In the genomic region with DNA sequence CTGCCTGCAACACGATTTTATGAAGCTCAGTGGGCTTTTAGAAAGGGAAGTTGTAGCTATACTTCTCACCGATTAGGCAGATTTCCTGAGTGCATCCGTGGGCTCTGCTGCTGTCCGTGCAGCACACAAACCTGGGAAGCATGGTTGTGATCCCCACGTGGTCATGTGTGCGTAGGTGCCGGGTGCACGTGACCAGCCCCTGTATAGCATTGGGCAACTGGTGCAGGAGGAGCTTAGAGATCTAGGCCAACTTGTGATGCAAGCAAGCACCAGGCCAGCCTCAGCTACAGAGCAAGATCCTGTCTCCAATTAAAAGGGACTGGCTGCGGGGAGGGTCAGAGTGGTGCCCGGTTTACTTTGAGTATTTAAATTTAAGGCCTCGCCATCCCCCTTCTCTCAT, we compare ENCODE assay signal across 19 mouse cellular contexts. TPM values are rescaled to one million over a fixed set of nuclear protein-coding genes. Genes with fewer than 3 reads are reported as not detected.
DNase-seq lines count a peak whose midpoint lies in the region; ATAC-seq and TF ChIP-seq lines count a peak whose summit lies in the region.
"Had no signal": no experiment of that assay in that cellular context is flagged by ENCODE, and none has a peak within 500 bp of the region (broad histone marks: within the 10 kb centered on the region; RNA-seq: fewer than 3 reads in every experiment).

No protein-coding gene starts in this region.

- no peak overlapping the region for H3K27ac ChIP-seq in midbrain, embryonic 11.5 days (ENCODE audit: low read depth, low read length)
- no peak overlapping the region for H3K27ac ChIP-seq in midbrain, embryonic 15.5 days
- H3K27ac ChIP-seq in hindbrain, postnatal 0 days: no peak overlapping the region
- H3K27ac ChIP-seq: left cerebral cortex, adult 2 months; macrophage; neural tube, embryonic 15.5 days had no signal

- H3K27me3 ChIP-seq in midbrain, embryonic 11.5 days (ENCODE audit: control insufficient read depth, insufficient read depth, low read length): no peaks in the 10 kb centered on the region
- H3K27me3 ChIP-seq in midbrain, embryonic 15.5 days (replicated peaks): no peaks in the 10 kb centered on the region
- H3K27me3 ChIP-seq in megakaryocyte, embryonic 14.5 days (replicated peaks): peaks cover 1% of the 10 kb centered on the region
- no peaks in the 10 kb centered on the region for H3K27me3 ChIP-seq in hindbrain, postnatal 0 days (ENCODE audit: insufficient read depth, low read length)
- H3K27me3 ChIP-seq: neural tube, embryonic 15.5 days had no signal

- DNase-seq in midbrain, embryonic 11.5 days (ENCODE audit: low spot score, missing footprints): peak; percentile 39
- peak; percentile 21 for DNase-seq in MN1 (ENCODE audit: low spot score)
- no peak for DNase-seq in lung, postnatal 36 days
- no peak for DNase-seq in hindbrain, postnatal 0 days (ENCODE audit: low spot score)
- DNase-seq: adrenal gland, postnatal 10 days; cerebellum, adult 9-11 months; heart, adult 18-20 months; heart, postnatal 10 days; kidney, postnatal 4 days; lung, adult 18-20 months; right cerebral cortex, postnatal 14 days had no signal

- peaks cover 13% of the 10 kb centered on the region for H3K4me1 ChIP-seq in midbrain, embryonic 11.5 days (ENCODE audit: control insufficient read depth, insufficient read depth, low read length)
- peaks cover 20% of the 10 kb centered on the region for H3K4me1 ChIP-seq in midbrain, embryonic 15.5 days
- peaks cover 58% of the 10 kb centered on the region for H3K4me1 ChIP-seq in megakaryocyte, embryonic 14.5 days
- H3K4me1 ChIP-seq in hindbrain, postnatal 0 days (ENCODE audit: insufficient read depth, low read length): peaks cover 5% of the 10 kb centered on the region; the same call in 1 of the 2 replicates

- TF ChIP-seq CTCF in hindbrain, postnatal 0 days (IDR thresholded peaks at IDR 0.05; ENCODE audit: low read depth): no peak

- H3K4me3 ChIP-seq in midbrain, embryonic 11.5 days (ENCODE audit: low read depth, low read length): no peak overlapping the region
- no peak overlapping the region for H3K4me3 ChIP-seq in midbrain, embryonic 15.5 days
- H3K4me3 ChIP-seq in megakaryocyte, embryonic 14.5 days (replicated peaks): peak overlapping the region; percentile 69
- H3K4me3 ChIP-seq in hindbrain, postnatal 0 days (ENCODE audit: low read length): no peak overlapping the region
- H3K4me3 ChIP-seq: erythroblast, embryonic 14.5 days; left cerebral cortex, adult 2 months; neural tube, embryonic 15.5 days had no signal

- 82% methylated on average over 11 of the region's 11 CpGs for WGBS in midbrain, embryonic 11.5 days
- WGBS in midbrain, embryonic 15.5 days: 84% methylated on average over 11 of the region's 11 CpGs
- WGBS in hindbrain, postnatal 0 days: 80% methylated on average over 11 of the region's 11 CpGs

- H3K4me2 ChIP-seq in midbrain, embryonic 11.5 days: no peak overlapping the region
- no peak overlapping the region for H3K4me2 ChIP-seq in midbrain, embryonic 15.5 days
- no peak overlapping the region for H3K4me2 ChIP-seq in hindbrain, postnatal 0 days (ENCODE audit: low read depth, low read length)
- H3K4me2 ChIP-seq: neural tube, embryonic 15.5 days had no signal

- no peak overlapping the region for H3K9ac ChIP-seq in midbrain, embryonic 11.5 days (ENCODE audit: low read length)
- H3K9ac ChIP-seq in midbrain, embryonic 15.5 days: no peak overlapping the region
- H3K9ac ChIP-seq in hindbrain, postnatal 0 days (replicated peaks; ENCODE audit: low read length): no peak overlapping the region
- H3K9ac ChIP-seq: neural tube, embryonic 15.5 days had no signal

- no peak for ATAC-seq in midbrain, embryonic 11.5 days (ENCODE audit: low FRiP score)
- no peak for ATAC-seq in midbrain, embryonic 15.5 days (replicated peaks)
- ATAC-seq in granulocyte monocyte progenitor cell, adult 5-6 weeks (replicated peaks; ENCODE audit: poor library complexity, severe bottlenecking): peak; percentile 80
- ATAC-seq in hindbrain, postnatal 0 days: no peak
- ATAC-seq: forebrain, embryonic 16.5 days had no signal

- no peaks in the 10 kb centered on the region for H3K9me3 ChIP-seq in midbrain, embryonic 11.5 days (ENCODE audit: control insufficient read depth, low read length)
- no peaks in the 10 kb centered on the region for H3K9me3 ChIP-seq in midbrain, embryonic 15.5 days
- H3K9me3 ChIP-seq in megakaryocyte, embryonic 14.5 days: no peaks in the 10 kb centered on the region
- no peaks in the 10 kb centered on the region for H3K9me3 ChIP-seq in hindbrain, postnatal 0 days (ENCODE audit: low read length)
- H3K9me3 ChIP-seq: neural tube, embryonic 15.5 days had no signal

- no peaks in the 10 kb centered on the region for H3K36me3 ChIP-seq in midbrain, embryonic 11.5 days (ENCODE audit: control insufficient read depth, insufficient read depth, low read length)
- no peaks in the 10 kb centered on the region for H3K36me3 ChIP-seq in midbrain, embryonic 15.5 days (replicated peaks)
- peaks cover 10% of the 10 kb centered on the region for H3K36me3 ChIP-seq in megakaryocyte, embryonic 14.5 days (replicated peaks; ENCODE audit: low read length)
- H3K36me3 ChIP-seq in hindbrain, postnatal 0 days (ENCODE audit: insufficient read depth, low read length): no peaks in the 10 kb centered on the region
- H3K36me3 ChIP-seq: neural tube, embryonic 15.5 days had no signal

RNA-seq across cellular contexts. Expression of gene Map7, which starts 18.5 kb away (rescaled TPM):
- polyA plus RNA-seq in midbrain, embryonic 11.5 days (2014; fragmentation: Nextera tagmentation; extraction: Ambion mirVana): 5.6 and 6.3 TPM in 2 replicates
- 6.6 and 7.7 TPM in 2 replicates for polyA plus RNA-seq in midbrain, embryonic 15.5 days (2015; fragmentation: Nextera tagmentation; extraction: Ambion mirVana)
- 19.0 and 22.6 TPM in 2 replicates for total RNA-seq in granulocyte monocyte progenitor cell, adult 5-6 weeks (2014; fragmentation: Nextera tagmentation)
- total RNA-seq in granulocyte monocyte progenitor cell, adult 5-6 weeks (2017): 18.3 and 22.4 TPM in 2 replicates
- 5.3 and 6.5 TPM in 2 replicates for polyA plus RNA-seq in megakaryocyte, embryonic 14.5 days (2012; ENCODE audit: insufficient read depth, low replicate concordance)
- total RNA-seq in hindbrain, postnatal 0 days (2014; rRNA removed): 7.2 and 15.1 TPM in 2 replicates
- polyA plus RNA-seq in hindbrain, postnatal 0 days (2015; fragmentation: Nextera tagmentation; extraction: Ambion mirVana): 6.2 and 9.4 TPM in 2 replicates

Comparison
In these comparisons a context has a peak if more than half of its experiments do, and no peak if none do; other contexts are left out.
1. DNase-seq: peak in midbrain, embryonic 11.5 days (single experiment) and MN1 (single experiment); none in lung, postnatal 36 days (single experiment) and hindbrain, postnatal 0 days (single experiment).